Mouse (Mus musculus): ENCODE data around the gene Ankrd52.
A peak's percentile ranks its signal among the peaks of the same experiment; 100 is the strongest.

The Ankrd52 gene

DNA sequence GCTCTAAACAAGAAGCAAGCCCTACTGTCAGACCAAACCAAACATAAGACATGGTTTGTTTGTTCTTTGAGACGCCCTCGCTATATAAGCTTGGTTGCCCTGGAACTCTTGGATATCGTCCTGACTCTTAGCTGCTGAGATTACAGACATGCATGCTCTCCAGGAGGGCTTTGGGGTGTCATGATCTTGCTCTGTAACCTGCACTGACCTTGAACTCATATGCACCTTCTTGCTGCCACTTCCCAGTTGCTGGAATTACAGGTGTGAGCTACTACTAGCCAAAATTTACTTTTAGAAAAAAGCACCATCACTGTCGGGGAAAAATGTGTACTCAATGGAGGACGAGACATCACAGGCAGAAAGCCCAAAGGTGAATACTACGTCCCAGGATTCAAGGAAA is 7.3 kb upstream of the Ankrd52 start:
- DNase-seq (ENCODE audit: low spot score in 2 of 2): no peak

DNA sequence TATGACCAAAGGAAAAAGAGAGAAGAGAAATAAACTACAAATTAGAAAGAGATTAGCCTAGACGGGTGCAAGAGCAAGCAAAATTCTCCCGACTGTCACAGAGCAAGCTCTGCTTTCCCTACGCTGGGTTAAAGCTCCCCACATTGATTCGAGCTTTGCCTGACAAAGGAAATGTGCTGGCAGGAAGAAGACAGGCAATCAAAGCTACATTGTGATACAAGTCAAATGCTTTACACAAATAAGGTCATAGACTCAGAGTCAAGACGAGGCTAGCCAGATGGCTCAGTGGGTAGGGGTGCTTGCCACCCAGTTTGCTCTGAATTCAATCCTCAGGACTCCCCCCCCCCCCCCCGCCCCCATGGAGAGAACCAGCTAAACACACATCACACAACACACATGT is 6.9 kb upstream of the Ankrd52 start:
- DNase-seq (ENCODE audit: low spot score in 2 of 2): no peak

DNA sequence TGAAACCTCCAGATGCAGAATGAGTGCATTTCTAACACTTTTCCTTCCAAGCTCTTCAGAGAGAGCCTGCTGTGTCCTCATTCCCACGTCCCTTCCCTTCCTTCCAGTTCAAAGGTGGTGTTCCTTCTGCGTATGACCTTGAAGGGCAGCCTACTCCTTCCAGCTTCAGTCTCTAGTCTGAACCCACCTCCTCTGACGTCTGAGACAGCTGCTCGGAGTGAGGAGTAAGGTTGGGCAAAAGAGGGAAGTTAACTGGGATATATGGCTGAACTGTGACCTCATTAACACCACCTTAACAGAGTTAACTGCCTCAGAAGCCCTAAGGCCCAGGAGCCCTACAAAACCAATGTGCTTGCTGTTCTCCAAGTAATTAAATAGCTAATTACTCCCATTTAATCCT is 6.3 kb upstream of the Ankrd52 start:
- DNase-seq (ENCODE audit: low spot score in 2 of 2): no peak

DNA sequence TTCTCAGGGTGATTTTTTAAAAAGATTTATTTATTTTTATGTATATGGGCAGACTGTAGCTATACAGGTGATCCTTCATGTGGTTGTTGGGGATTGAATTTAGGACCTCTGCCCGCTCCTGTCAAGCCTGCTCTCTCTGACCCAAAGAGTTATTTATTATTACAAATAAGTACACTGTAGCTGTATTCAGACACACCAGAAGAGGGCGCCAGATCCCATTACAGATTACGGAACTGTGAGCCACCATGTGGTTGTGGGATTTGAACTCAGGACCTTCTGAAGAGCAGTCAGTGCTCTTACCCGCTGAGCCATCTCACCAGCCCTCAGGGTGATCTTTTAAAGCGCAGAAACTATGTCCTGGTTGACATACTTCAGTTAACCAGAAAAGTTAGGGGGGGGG is 4.8 kb upstream of the Ankrd52 start:
- no peak for DNase-seq (ENCODE audit: low spot score in 2 of 2)

DNA sequence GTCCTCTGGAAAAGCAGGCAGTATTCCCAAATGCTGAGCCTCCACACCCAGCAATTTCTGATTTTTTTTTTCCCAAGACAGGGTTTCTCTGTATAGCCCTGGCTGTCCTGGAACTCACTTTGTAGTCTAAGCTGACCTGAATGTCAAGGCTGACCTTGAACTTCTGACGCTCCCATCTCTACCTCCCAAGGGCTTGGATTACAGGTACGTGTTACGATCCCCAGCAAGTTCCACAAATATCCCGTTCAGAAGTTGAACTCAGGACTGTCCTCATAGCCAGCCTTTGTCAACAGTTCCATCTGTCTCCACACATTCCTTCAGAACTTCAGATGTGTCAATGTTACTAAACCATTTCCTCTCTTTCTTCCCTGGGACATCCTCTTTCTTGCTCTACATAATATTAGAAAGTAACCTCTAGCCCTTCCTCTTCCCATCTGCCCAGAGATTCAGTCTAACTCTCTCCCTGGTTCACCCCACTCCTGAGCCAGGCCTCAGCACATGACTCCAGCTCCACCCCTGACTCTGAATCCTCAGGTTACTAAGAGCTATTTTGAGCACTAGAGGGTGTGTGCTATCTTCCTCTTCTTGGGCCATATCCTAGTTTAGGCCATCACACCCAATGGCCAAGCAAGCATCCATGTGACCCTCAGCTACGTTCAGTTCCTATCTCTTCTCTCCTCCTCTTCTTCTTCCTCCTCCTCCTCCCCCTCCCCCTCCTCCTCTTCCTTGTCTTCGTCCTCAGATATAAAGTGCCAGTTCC is 3.7 kb upstream of the Ankrd52 start:
- no peak for DNase-seq (ENCODE audit: low spot score in 2 of 2)

DNA sequence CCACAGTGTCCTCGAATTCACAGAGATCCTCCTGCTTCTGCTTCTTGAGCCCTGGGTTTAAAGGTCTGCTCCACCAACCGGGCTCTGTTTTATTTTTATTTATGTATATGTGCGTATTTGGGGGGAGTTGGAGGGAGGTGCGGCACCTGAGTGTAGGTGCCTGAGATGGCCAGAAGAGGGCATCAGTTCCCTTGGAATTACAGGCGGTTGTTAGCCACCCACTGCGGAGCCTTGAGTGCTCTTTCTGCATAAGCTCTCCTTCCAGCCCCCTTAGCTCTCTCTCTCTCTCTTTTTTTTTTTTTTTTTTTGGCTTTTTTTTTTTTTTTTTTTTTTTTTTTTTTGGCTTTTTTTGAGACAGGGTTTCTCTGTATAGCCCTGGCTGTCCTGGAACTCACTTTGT is 2.5 kb upstream of the Ankrd52 start:
- no peak for DNase-seq (ENCODE audit: low spot score in 2 of 2)

DNA sequence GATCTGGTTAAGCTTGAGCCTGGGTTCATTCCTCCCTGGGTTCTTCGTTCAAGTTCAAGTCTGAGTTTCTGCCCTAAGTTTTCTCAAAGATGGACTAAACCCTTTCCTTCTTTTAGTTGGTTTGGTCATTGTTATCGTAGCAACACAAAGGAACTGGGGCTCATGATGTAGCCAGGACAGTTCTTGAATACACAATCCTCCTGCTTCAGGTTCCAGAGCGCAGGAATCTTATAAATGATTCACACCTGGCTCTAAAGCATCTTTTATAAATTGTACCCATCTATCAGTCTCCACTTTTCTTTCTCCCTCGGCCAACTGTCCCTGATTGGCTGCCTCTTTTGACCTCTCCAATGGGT is 838 bp upstream of the Ankrd52 start:
- DNase-seq (ENCODE audit: low spot score in 2 of 2): no peak

DNA sequence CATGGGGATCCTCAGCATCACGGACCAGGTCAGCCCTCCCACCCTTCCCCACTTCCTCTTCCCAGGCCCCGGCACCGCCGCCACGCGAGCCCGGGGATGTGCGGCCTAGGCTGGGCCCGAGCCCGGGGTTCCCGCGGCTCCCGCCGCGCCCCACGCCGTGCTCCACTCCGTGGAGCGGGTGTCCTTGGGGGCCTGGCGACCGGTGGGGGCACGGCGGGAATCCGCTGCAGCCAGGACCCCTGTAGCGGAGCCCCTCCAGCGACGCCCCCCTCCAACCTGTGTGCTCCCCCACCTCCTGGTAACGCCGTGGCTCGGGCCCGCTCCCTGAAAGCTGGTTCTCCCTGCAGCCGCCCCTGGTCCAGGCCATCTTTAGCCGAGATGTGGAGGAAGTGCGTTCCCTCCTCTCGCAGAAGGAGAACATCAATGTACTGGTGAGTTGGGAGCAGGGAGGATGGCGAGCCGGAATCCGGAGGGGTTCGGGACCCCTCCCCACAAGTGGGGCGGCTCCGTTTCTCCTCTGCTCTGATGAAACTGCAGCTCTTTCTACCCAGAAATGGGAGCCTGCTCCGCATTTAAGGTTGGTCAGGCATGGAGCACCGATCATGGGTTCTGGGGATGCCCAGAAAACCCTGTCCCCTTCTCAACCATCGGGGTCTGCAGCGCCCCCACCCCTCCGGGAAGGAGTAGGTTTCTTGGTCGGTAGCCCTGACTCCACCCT is 466 bp downstream of the Ankrd52 start:
- peak; percentile 37 to 52 for DNase-seq (ENCODE audit: low spot score in 2 of 2)

DNA sequence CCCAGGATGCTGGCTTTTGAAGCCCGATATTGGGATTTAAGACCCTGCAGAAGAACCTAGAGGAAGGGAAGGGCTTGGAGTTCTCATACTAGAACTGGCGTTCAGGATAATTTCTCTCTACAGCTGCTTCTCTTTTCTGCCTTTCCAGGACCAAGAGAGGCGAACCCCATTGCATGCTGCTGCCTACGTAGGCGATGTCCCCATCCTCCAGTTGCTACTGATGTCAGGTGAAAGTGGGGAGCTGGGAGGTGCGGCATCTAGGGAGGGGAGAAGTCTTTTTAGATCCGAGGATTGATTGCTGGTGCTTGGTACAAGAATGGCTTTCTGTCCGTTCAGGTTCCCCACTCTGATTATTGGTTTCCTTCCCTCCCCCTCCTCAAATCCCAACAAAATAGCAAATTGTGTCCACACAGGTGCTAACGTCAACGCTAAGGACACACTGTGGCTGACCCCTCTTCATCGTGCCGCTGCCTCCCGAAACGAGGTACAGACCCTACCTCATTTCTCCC is 1.1 kb downstream of the Ankrd52 start:
- DNase-seq (ENCODE audit: low spot score in 2 of 2): no peak

DNA sequence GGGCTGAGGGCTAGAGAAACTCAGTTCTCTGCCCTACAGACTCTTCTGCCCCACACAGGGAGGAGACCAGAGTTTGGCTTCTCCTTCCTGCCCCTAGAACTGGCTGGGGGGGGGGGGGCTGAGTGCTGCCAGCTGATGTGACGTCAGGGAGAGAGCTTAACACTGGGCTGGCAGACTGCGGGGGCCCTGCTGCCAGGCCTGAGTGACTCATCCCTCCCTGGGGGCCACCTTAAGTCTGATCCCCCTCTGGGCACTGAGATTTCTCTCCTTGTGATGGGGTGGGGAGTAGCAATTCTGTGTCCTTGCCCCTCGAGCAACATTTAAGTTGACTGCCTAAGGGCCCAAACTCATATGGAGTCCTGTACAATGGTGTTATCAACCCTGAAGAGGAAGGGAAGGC is 1.5 kb downstream of the Ankrd52 start:
- no peak for DNase-seq (ENCODE audit: low spot score in 2 of 2)

DNA sequence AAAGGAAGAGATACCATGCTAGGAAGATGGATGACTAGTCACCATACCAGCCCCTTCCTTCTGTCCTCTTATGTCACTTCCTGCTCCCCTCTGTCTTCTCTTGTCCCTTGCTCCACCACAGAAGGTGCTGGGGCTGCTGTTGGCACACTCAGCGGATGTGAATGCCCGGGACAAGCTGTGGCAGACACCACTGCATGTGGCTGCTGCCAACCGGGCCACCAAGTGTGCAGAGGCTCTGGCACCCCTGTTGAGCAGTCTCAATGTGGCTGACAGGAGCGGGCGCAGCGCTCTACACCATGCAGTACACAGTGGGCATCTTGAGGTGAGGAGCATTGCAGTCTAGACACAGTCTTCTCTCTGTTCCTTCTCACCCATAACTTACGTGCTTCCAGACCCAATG is 2.3 kb downstream of the Ankrd52 start:
- DNase-seq (ENCODE audit: low spot score in 2 of 2): no peak

DNA sequence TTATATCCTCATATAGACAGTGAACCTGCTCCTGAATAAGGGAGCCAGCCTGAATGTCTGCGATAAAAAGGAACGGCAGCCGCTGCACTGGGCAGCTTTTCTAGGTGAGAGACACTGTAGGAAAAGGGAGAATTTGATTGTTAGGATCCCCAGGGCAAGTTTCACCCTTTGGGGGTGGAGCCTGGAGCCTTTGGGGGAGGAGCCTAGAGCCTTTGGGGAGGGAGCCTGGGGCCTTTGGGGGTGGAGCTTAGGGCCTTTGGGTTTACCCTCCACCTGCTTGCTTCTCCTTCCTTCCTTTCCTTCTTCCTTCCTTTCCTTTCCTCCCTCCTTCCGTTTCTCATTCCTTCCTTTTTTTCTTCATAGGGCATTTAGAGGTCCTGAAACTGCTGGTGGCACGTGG is 3.6 kb downstream of the Ankrd52 start:
- no peak for DNase-seq (ENCODE audit: low spot score in 2 of 2)

DNA sequence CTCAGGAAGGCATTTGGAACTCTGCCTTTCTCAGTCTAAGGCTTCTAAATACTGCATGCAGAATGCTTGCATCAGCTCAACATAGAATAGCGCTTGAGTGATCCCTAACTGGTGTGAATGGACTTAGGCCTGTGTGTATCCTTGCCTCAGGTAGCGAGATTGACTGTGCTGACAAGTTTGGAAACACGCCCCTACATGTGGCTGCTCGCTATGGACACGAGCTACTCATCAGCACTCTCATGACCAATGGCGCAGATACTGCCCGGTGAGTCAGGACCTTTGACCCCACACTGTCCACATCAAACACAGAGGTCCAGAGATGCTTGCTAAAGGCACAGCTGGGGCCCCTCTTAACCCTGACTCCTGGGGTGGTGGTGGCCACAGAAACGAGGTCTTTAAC is 5.6 kb downstream of the Ankrd52 start:
- no peak for DNase-seq (ENCODE audit: low spot score in 2 of 2)

DNA sequence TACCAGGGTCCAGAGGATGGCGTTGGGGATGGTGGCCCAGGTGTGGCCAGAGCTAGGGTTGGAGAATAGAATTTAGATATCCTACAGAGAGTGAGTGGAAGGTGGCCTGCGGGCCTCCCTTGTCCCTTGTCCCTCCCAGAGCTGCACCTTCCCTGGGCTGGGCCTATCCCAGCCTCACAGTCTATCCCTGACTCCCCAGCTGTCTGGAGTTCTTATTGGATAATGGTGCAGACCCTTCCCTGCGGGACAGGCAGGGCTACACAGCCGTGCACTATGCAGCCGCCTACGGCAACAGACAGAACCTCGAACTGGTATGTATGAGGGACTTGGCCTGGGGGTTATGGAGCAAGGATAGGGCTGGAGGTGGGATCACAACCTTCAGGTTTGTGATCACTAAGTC is 9.0 kb downstream of the Ankrd52 start:
- no peak for DNase-seq (ENCODE audit: low spot score in 2 of 2)

DNA sequence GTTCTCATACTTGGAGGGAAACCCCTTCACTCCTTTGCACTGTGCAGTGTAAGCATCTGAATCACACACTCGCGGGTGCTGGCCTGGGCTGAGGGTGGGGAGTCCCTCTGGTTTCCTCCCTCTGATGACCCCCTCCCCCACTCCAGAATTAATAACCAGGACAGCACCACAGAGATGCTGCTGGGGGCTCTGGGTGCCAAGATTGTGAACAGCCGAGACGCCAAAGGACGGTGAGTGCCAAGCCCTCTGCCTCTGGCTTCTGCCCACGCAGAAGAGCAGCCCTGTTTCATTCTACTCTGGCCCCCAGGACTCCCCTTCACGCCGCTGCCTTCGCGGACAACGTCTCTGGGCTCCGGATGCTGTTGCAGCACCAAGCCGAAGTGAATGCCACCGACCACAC is 12.0 kb downstream of the Ankrd52 start:
- peak in 1 of 2 experiments; percentile 1 for DNase-seq (ENCODE audit: low spot score in 2 of 2)

DNA sequence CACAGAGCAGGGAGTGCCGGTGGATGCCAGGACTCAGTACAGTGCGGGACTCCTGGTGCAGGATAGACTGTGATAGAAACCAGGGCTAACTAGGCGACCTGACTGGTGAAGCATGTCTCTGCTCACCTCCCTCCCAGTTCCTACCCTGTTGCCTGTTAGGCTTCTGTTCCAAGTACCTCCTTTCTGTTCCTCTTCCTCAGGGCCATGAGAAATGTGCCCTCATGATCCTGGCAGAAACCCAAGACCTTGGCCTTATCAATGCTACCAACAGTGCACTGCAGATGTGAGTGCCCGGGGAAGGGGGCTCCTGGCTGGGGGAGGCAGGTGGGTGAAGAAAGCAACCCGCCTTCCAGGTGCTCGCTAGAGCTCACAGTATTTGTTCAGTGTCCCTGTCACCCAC is 12.7 kb downstream of the Ankrd52 start:
- peak in 1 of 2 experiments; percentile 2 for DNase-seq (ENCODE audit: low spot score in 2 of 2)

DNA sequence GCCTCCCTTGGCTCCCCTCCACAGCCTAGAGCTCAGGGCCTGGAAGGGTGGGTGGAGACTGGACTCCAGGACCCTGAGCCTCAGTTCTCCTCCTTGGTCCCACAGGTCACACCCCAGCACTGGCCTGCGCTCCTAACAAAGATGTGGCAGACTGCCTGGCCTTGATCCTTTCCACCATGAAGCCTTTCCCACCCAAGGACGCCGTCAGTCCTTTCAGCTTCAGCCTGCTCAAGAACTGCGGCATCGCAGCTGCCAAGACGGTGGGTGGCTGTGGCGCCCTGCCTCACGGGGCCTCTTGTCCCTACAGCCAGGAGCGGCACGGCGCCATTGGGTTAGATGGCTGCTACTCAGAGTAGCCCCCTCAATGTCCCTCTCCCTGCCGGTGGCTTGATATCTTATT is 13.5 kb downstream of the Ankrd52 start:
- DNase-seq (ENCODE audit: low spot score in 2 of 2): no peak

DNA sequence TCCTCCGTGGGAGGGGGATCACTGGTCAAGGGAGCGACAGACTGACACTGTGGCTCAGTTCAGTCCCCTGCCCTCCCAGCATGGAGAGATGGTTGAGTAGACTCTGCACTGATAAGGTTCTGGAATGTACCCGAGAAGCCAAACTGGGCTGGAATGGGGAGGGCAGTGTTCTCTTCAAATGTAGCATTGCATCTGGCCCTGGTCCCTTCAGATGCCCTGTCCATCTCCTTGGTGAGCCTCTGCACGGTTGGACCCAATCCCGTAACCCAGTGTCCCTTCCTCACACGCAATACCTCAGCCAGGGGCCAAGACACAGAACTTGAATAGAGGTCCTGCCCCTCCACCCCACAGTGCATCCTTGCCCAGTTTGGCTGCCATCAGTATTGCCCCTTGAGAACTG is 14.9 kb downstream of the Ankrd52 start:
- no peak for DNase-seq (ENCODE audit: low spot score in 2 of 2)

DNA sequence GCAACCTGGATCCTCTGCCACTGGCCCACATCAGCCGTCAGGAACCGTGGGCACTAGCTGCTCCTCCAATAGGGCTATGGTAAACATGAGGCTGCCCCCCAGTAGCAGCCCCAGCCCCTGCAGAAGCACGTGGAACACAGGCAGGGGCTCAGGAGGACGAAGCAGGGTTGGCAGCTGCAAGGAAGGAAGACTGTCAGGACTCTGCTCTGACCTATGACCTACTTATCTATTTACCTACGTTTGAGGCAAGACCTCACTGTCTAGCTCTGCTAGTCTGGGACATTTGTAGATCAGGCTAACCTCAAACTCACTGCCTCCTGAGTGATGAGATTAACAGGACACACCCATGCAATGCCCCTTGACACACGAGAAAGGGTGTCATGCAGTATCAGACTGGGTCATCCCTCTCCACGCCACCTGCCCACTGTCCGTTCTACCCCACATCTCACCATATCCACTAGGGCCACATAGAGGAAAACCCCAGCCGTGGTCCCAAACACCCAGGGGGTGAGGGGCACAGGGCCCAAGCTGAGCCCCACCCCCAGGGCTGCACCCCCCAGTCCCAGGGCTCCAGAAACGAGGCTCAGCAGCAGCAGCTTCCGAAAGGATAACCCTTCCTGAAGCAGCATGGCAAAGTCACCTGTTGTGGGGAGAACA is 19.2 kb downstream of the Ankrd52 start:
- no peak for DNase-seq (ENCODE audit: low spot score in 2 of 2)

DNA sequence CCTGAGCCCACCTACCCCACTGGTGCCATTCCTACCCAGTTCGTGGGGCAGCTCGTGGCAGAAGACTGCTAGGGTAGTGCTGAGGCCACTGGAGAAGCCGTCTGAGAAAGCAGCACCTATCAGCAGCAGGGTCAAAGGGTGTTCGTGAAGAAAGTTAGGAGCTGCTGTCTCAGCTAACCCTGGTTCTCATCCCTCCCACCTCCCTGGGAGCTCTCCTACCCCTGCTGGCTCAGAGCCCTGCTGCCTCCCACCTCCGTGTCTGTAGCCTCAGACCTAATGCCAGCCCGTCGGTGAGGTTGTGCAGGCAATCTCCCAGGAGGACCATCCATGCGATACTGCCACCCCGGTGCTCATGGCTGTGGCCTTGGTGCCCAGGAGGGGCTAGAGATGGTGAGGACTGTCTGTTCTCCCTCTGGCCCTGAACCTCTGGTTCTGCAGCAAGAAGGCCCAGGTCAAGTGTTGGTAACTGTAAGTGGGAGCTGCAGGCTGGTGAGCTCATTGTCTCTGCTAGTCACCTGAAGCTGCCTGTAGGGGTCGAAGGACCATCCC is 19.9 kb downstream of the Ankrd52 start:
- DNase-seq (ENCODE audit: low spot score in 2 of 2): no peak

DNA sequence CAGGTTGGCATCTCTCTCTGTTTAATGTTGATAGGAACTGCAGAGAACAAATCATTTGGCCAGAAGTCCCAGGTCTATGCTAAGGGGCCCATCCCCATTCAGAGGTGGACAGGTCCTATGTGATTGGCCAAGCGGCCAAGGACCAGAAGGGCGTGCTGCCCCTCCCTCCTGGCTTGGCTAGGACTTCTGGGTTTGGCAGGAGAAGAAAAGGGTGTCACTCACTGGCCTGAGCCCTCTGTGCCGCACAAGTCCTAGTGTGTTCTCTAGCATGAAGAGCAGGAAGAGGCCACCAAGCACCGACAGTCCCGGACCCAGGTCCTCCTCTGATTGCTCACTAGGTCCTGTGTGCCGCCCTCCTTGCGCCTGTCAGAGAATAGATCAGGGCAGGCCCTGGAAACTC is 20.6 kb downstream of the Ankrd52 start:
- no peak for DNase-seq (ENCODE audit: low spot score in 2 of 2)

DNA sequence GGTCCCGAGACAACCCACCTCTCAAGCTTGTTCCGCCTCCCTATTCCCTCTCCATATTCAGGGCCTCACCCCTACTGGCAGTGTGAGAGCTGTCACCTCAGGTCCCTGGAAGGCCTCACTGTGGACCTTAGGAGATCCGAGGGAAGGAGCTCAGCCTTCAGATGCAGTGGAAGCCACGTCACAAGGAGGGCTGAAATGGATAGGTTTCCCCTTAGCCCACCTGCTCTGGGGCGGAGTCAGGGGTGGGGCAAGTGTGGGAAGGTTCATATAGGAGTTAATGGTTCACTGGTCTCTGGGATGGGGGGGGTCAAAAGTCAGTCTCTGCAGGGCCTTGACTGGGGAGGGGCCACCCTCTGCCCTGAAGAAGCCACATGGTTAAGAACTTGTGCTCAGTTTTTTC is 23.4 kb downstream of the Ankrd52 start:
- DNase-seq (ENCODE audit: low spot score in 2 of 2): no peak

DNA sequence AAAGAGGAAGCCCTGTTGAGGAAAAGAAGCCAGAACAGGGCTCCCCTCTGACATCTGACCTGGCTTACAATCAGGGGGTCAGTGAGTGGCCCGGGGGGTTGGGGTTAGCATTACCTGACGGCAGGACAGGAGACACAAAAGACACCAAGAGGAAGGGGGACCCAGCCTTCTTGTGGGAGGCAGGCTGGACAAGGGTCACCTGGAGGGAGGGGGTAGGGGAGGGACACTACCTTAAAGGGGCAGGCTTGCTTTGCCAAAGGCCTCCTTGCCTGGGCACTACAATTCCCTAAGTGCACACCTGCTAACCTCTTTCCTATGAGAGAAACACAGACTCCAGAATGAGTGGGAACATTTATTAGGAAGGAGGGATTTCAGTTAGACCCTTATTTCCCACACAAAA is 24.1 kb downstream of the Ankrd52 start, which contains the start of gene Slc39a5:
Gene Slc39a5, minus strand, starts transcription at position 174 of the 400 bp plus-strand sequence.
- no peak for DNase-seq (ENCODE audit: low spot score in 2 of 2)

Measured in cerebellum, postnatal 4 days (tissue).